Comparison of ENCODE assay signal across 9 mouse cellular contexts in the genomic region with DNA sequence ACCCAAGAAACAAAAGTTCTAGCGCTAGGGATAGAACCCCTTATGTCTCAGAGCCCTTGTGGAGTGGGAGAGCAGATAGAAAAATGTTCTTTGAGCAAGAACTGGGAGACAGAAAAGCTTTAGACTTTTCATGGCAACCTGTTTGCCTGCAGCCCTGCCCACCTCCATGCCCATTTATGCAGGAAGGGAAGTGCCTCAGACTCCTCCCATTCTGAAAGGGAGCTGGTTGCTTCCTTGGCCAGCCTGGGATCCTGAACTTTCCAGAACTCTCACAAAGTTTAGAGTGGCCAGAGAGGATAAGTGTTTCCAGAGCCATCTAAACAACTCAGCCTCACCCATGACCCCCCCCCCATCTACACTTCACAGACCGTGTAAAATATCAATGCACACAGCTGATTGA. TPM values are rescaled to one million over a fixed set of nuclear protein-coding genes. Genes with fewer than 3 reads are reported as not detected.
A peak's percentile ranks its signal among the peaks of the same experiment; 100 is the strongest.
DNase-seq lines count a peak whose midpoint lies in the region; ATAC-seq and TF ChIP-seq lines count a peak whose summit lies in the region.
"Had no signal": no experiment of that assay in that cellular context is flagged by ENCODE, and none has a peak within 500 bp of the region (broad histone marks: within the 10 kb centered on the region; RNA-seq: fewer than 3 reads in every experiment).

No protein-coding gene starts in this region.

- H3K4me1 ChIP-seq in embryonic fibroblast, embryonic 13.5 days (ENCODE audit: control insufficient read depth, insufficient read depth, low read length): peaks cover 18% of the 10 kb centered on the region
- H3K4me1 ChIP-seq in liver, embryonic 16.5 days (ENCODE audit: control insufficient read depth, low read depth, low read length): peaks cover 40% of the 10 kb centered on the region
- peaks cover 3% of the 10 kb centered on the region; the same call in 1 of the 2 replicates for H3K4me1 ChIP-seq in cerebellum, adult 2 months (ENCODE audit: control insufficient read depth, insufficient read depth, low read length)

- H3K27ac ChIP-seq in embryonic fibroblast, embryonic 13.5 days (ENCODE audit: insufficient read depth, low read length): peak overlapping the region; percentile 53
- H3K27ac ChIP-seq in liver, embryonic 16.5 days (ENCODE audit: low read length): peak overlapping the region; percentile 79
- no peak overlapping the region for H3K27ac ChIP-seq in cerebellum, adult 2 months (ENCODE audit: insufficient read depth, low read length)
- H3K27ac ChIP-seq: midbrain, embryonic 12.5 days had no signal

- H3K27me3 ChIP-seq in liver, embryonic 16.5 days (ENCODE audit: control insufficient read depth, insufficient read depth, low read depth, low read length): no peaks in the 10 kb centered on the region
- H3K27me3 ChIP-seq in cerebellum, adult 2 months (ENCODE audit: control insufficient read depth, insufficient read depth, low read length): no peaks in the 10 kb centered on the region

- TF ChIP-seq CTCF in embryonic fibroblast, embryonic 13.5 days (IDR thresholded peaks at IDR 0.05; ENCODE audit: borderline replicate concordance, insufficient read depth, low read length): no peak
- no peak for TF ChIP-seq CTCF in cerebellum, adult 2 months (IDR thresholded peaks at IDR 0.05; ENCODE audit: borderline replicate concordance, insufficient read depth, low read depth, low read length)

- no peak for TF ChIP-seq POLR2A in embryonic fibroblast, embryonic 13.5 days (IDR thresholded peaks at IDR 0.05; ENCODE audit: low read depth, low read length)
- no peak for TF ChIP-seq POLR2A in cerebellum, adult 2 months (IDR thresholded peaks at IDR 0.05; ENCODE audit: borderline replicate concordance, insufficient read depth, low read length)

- no peak overlapping the region for H3K4me3 ChIP-seq in embryonic fibroblast, embryonic 13.5 days (ENCODE audit: insufficient read depth, low read length)
- H3K4me3 ChIP-seq in liver, embryonic 16.5 days (ENCODE audit: low read depth, low read length): peak overlapping the region; percentile 54; the same call in 1 of the 2 replicates
- H3K4me3 ChIP-seq in cerebellum, adult 2 months (replicated peaks; ENCODE audit: insufficient read depth, low read depth, low read length): no peak overlapping the region
- H3K4me3 ChIP-seq: midbrain, embryonic 12.5 days had no signal

- H3K9me3 ChIP-seq in liver, embryonic 16.5 days (replicated peaks; ENCODE audit: control insufficient read depth, low read length): no peaks in the 10 kb centered on the region
- H3K9me3 ChIP-seq: midbrain, embryonic 12.5 days had no signal

- H3K36me3 ChIP-seq in liver, embryonic 16.5 days (ENCODE audit: control insufficient read depth, insufficient read depth): peaks cover 13% of the 10 kb centered on the region

- WGBS in liver, embryonic 16.5 days (ENCODE audit: insufficient replicate concordance): 15% methylated on average over 2 of the region's 2 CpGs
- WGBS in cerebellum, adult 2 months: 37% methylated on average over 2 of the region's 2 CpGs

- intact Hi-C loops in heart, postnatal 36 days (cut with DNase I): loop anchor here (5.0 kb wide), 2 partner anchors 75 to 135 kb away; a partner anchor contains a TSS

- no peak overlapping the region; the same call in 1 of the 2 replicates for H3K9ac ChIP-seq in liver, embryonic 16.5 days (ENCODE audit: low read depth, low read length)
- H3K9ac ChIP-seq: midbrain, embryonic 12.5 days had no signal

- ATAC-seq in liver, embryonic 16.5 days (ENCODE audit: low read depth): no peak

- peak; percentile 30 for DNase-seq in heart, adult 8-10 months (ENCODE audit: low spot score)
- no peak for DNase-seq in heart, postnatal 36 days
- peak; percentile 48 for DNase-seq in 3T3-L1 (ENCODE audit: low read depth, low spot score)
- DNase-seq in cerebellum, adult 2 months: no peak
- no peak for DNase-seq in thymus, postnatal 36 days
- no peak for DNase-seq in cerebellum, postnatal 36 days

- peak overlapping the region; percentile 71; the same call in 1 of the 2 replicates for H3K4me2 ChIP-seq in liver, embryonic 16.5 days (ENCODE audit: low read depth, low read length)
- H3K4me2 ChIP-seq: midbrain, embryonic 12.5 days had no signal

RNA-seq across cellular contexts. Expression of a gene that starts 0.5 kb away (rescaled TPM):
- total RNA-seq in heart, adult 8-10 months (2022): 1 to 10 TPM; 3.9 to 5.0 (median 4.7) TPM
- total RNA-seq in heart, postnatal 36 days (2021): 1 to 10 TPM; 4.0 to 5.2 TPM
- 17.5 and 21.8 TPM in 2 replicates for polyA plus RNA-seq in embryonic fibroblast, embryonic 13.5 days (2011; ENCODE audit: insufficient read length, low read depth, missing spikeins)
- 6.5 and 6.6 TPM in 2 replicates for polyA plus RNA-seq in liver, embryonic 16.5 days (2015; fragmentation: Nextera tagmentation; extraction: Ambion mirVana)
- polyA plus RNA-seq in cerebellum, adult 2 months (2012; rRNA removed): 3.6 and 4.2 TPM in 2 replicates

RNA-seq across cellular contexts. Expression of a gene that starts 14.1 kb away (rescaled TPM):
- 10 to 100 TPM; 38.5 to 49.3 (median 39.5) TPM for total RNA-seq in heart, adult 8-10 months (2022)
- 10 to 100 TPM; 38.7 to 39.9 TPM for total RNA-seq in heart, postnatal 36 days (2021)
- polyA plus RNA-seq in embryonic fibroblast, embryonic 13.5 days (2011; ENCODE audit: insufficient read length, low read depth, missing spikeins): 38.8 and 42.3 TPM in 2 replicates
- 33.9 and 34.9 TPM in 2 replicates for polyA plus RNA-seq in liver, embryonic 16.5 days (2015; fragmentation: Nextera tagmentation; extraction: Ambion mirVana)
- polyA plus RNA-seq in cerebellum, adult 2 months (2012; rRNA removed): 69.4 and 84.5 TPM in 2 replicates

RNA-seq across cellular contexts. Expression of a gene that starts 16.6 kb away (rescaled TPM):
- 1 to 10 TPM; 5.0 to 9.4 (median 9.2) TPM for total RNA-seq in heart, adult 8-10 months (2022)
- 10 to 100 TPM in 1 of 2 experiments, 1 to 10 TPM in 1; 9.7 to 12.0 TPM for total RNA-seq in heart, postnatal 36 days (2021)
- 1.7 and 3.2 TPM in 2 replicates for polyA plus RNA-seq in embryonic fibroblast, embryonic 13.5 days (2011; ENCODE audit: insufficient read length, low read depth, missing spikeins)
- polyA plus RNA-seq in liver, embryonic 16.5 days (2015; fragmentation: Nextera tagmentation; extraction: Ambion mirVana): 1.1 and 1.3 TPM in 2 replicates
- 7.7 and 9.4 TPM in 2 replicates for polyA plus RNA-seq in cerebellum, adult 2 months (2012; rRNA removed)

RNA-seq across cellular contexts. Expression of a gene that starts 17.2 kb away (rescaled TPM):
- total RNA-seq in heart, adult 8-10 months (2022): not detected
- total RNA-seq in heart, postnatal 36 days (2021): not detected
- not detected in 2 replicates for polyA plus RNA-seq in embryonic fibroblast, embryonic 13.5 days (2011; ENCODE audit: insufficient read length, low read depth, missing spikeins)
- not detected in 2 replicates for polyA plus RNA-seq in liver, embryonic 16.5 days (2015; fragmentation: Nextera tagmentation; extraction: Ambion mirVana)
- not detected in 2 replicates for polyA plus RNA-seq in cerebellum, adult 2 months (2012; rRNA removed)
- polyA plus RNA-seq: midbrain, embryonic 12.5 days had no signal

RNA-seq across cellular contexts. Expression of a gene that starts 21.4 kb away (rescaled TPM):
- total RNA-seq in heart, adult 8-10 months (2022): not detected
- not detected for total RNA-seq in heart, postnatal 36 days (2021)
- polyA plus RNA-seq in embryonic fibroblast, embryonic 13.5 days (2011; ENCODE audit: insufficient read length, low read depth, missing spikeins): not detected in 2 replicates
- not detected in 2 replicates for polyA plus RNA-seq in liver, embryonic 16.5 days (2015; fragmentation: Nextera tagmentation; extraction: Ambion mirVana)
- polyA plus RNA-seq in cerebellum, adult 2 months (2012; rRNA removed): 0.10 and 0.11 TPM in 2 replicates

Comparison
In these comparisons a context has a peak if more than half of its experiments do, and no peak if none do; other contexts are left out.
1. DNase-seq: peak in heart, adult 8-10 months (single experiment) and 3T3-L1 (single experiment); none in heart, postnatal 36 days (0 of 2), cerebellum, adult 2 months (0 of 2), thymus, postnatal 36 days (0 of 2) and cerebellum, postnatal 36 days (0 of 2).